Mouse (Mus musculus) ovary, postnatal 36 days (tissue): ENCODE data around the gene Batf2.
"Not testable (repeated sequence)": the region's sequence is repeated elsewhere in the genome, so short reads cannot be mapped to it uniquely, and the experiment has no call there.

Experiments used
- DNase-seq: peaks from one replicate; pipeline ENCODE4 v3.0.0; 2022; ENCODE audit warnings: low spot score, mixed read lengths

Batf2 gene

DNA sequence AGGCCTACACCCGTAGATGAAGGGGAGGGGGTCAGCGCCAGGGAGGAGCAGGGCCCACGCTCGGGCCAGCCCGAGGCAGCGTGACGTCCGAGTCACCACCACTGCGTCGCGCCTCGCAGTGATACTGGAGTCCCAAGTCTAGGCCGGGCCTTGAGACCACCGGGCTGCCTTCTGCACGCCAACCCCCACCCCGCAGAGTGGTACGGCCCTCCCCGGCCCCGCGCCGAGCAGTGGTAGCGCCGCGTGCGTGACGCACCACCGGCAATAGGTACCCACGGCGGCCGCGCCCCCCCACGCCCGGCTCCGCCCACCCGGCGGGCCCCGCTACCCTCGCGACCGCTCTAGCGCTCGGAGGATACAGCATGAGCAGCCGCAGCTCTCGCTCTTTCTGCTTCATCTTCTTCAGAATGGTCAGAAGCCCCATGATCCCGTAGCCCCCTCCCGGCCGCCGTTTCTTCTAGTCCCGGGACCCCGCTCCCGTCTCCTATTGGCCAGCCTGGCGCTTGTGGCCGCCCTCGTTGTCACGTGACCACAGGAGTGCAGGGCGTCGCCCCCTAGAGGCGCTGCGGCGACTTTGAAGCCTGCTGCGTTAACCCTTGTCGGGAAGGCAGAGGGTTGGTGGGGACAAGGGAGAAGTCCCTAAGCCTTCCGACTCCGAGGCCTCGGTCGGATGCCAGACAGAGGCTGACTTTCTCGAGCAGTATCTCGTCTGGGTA lies at the start of gene Batf2:
Gene Batf2, plus strand, starts transcription at position 306 of the 716 bp plus-strand sequence.
- DNase-seq = peak; percentile 89

DNA sequence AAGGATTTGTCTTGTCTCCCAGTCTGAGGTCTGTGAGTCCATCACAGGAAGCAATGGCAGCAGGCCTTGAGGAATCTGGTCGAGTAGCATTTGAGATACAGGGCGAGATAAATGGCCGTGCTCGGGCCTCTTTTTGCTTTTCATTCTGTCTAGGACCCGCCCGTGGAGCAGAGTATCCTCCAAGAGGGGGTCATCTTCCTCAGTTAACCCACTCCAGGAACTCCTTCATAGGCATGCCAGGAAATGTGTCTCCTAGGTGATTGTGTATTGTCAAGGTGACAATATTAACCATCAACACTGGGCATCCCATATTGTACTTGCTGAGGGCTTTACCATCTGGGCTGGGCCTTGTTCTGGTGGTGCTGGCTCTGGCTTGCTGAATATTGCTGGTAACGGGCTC lies 46.7 kb upstream of the Batf2 start, which contains the start of gene AC131692.1:
Gene AC131692.1, plus strand, starts transcription at position 301 of the 400 bp plus-strand sequence.
- DNase-seq = no peak

DNA sequence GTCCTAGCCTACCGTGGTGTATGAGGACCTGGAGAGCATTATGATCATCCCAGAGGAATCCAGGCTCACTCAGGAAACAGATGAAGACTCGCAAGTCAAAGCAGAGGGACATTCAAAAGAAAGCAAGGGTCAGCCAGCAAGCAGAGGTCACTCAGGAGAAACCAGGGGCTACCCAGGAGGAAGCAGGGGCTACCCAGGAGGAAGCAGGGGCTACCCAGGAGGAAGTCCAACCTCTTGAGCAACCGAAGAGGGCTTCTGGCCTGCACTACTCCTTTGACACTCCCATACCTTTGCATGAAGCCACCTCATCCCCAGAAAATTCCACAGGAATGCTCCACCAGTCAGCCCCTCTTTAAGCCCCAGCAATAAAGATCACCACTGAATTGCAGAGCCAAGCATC lies 42.9 kb upstream of the Batf2 start:
- no peak for DNase-seq

DNA sequence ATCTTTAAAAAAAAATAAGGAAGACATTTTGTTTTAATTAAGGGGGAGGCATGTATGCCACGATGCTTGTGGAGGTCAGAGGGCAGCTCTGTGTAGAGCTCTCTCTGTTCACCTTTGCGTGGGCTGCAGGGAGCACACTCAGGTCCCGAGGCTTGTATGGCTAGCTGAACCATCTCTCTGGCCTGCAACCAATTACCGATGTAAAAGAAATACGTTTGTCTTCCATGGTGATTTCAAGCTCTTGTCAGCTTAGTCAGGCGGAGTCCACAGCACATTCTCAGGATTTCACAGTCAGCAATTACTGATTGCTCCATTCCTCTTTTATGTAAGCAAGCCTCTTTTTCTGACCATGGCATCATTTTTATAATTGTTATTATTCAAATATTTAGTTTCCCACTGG lies 39.6 kb upstream of the Batf2 start:
- no peak for DNase-seq

DNA sequence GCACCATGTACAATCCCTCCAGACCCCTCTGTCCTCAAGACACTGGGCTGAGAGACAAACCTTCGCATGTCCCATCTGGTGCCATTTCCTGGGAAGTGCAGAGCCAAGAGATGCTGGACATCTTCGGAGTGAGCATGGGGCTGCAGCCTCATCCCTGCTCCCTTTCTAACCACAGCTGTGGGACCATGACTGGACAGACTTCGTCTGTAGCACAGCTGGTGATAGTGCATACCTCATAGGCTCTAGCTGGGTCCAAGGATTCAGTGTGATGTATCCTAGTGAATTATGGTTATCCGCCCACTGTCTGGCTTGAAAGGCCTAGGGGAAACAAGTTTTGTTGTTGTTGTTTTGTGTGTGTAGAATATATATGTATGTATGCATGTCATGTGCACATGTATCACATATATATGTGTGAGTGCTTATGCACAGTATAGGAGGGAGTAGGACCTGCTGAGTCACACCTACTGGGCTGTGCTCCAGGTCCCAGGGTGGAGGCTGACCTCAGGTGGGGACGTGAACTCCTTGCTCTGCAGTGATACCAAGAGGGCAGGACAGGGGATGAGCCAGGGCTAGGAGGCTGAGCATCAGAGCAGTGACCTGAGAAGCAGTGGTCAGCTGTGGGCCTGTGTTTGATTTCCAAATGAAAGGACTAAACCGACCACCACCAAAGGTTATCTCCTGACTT lies 38.5 kb upstream of the Batf2 start:
- no peak for DNase-seq

DNA sequence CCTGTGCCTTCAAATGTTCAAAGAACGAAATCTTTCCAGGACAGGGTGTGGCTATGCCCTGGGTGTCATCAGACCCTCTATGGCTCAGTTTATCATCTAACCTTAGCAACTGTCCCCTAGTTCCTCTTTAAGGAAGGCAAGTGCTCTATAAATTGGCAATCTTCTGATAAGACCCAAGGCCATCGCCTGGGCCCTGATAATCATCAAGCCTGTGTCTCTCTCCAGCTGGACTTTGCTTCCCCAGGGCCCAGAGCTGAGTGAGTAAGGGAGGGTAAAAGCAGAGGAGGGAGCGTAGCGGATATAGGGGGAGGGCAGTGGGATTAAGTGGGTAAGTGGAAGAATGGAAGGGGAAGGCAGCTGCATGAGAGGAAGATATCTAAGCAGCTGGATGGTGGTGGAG lies 36.3 kb upstream of the Batf2 start:
- no peak for DNase-seq

DNA sequence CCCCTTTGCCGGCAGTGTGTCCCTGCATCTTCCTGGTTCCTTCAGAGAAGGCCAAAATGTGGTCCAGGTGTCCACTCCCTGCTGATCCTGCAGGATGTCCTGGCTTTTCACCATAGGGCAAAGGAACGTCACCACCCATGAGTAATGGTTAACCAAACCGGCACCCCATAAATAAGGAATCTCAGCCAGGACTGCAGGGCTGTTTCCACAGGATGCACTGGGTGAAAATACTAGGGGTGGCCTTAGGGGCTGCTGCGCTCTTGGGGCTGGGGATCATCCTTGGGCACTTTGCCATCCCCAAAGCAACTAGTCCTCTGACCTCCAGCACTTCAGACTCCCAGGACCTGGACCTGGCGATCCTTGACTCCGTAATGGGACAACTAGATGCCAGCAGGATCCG lies 35.2 kb upstream of the Batf2 start, which contains the start of gene Naaladl1:
Gene Naaladl1, plus strand, starts transcription at position 197 of the 400 bp plus-strand sequence.
- DNase-seq = no peak

DNA sequence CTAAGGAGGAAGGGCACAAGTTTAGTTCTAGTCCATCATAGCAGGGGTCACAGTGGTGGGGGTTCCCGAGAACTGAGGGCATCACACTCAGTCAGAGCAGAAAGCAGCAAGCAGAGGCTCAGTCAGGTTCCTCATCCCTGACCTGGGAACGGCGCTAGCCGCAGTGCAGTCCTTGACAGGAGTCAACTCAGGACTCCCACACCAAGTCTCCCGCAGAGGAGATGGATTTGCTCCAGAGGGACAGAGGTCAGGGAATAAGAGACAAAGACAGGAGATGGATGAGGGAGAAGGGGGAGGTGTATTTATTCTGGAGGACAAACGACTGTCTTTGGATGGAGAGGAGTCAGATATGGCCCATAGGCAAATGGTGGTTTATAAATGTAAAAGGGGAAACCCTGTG lies 27.7 kb upstream of the Batf2 start:
- DNase-seq = no peak

DNA sequence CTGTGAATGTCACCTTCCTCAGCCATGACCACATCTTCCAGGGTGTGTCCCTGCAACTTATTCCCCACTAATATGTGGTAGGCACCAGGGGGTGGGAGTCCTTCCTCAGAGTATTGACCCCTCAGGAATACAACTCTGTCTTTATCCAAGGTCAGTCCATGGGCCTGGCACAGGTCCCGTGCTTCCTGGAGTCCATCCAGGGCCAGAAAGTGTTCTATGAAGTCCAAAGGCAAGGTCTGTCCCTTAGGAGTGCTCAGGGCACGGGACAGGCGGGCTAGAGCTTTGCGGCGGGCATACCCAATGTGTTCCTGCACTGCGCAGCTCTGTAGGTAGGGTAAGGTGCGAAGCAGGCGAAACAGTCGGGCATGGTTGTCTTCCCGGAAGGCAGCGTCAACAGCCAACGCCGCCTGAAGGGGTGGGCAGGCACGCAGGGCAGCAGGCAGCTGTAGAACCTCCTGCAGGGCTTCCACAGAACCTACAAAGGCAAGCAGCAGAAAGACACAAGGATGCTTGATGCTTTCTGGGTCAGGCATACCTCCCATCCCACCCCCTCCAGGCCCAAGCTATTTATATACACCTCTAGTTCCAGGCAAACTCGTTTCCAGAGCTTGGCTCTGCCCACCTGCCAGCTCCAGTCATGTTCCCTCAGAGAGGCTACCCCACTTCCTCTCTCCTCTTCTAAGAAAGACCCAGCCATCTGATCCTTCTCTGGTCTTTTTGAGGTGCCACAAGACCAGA lies 24.5 kb upstream of the Batf2 start:
- no peak for DNase-seq

DNA sequence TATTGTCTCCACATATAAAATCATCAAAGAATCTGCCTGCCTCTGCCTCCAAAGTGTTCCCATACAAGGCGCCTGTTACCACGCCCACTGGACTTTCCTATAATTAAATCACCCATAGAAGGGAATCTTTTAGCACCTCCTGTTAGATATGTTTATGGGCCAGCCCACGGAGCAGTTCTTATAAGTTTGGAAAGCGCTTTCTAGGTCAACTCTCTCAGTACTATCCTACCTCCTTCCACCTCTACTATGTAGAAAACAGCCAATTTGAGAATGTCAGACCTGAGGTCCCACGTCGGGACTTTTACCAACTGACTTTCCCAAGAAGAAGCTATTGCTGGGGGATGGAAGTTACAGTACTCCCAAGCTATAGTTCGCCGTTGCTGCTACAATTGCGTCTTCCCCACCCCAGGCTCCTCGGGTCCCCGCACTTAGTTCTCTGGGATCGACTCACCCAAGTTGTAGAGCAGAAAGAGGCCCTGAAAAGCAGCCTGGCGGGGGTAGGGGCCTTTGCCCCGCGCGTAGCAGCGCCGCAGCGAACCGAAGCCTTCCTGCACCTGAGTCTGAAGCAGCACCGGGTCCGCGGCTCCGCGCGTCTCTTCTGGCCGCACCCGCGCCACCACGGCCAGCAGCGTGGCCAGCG lies 23.3 kb upstream of the Batf2 start:
- DNase-seq = no peak

DNA sequence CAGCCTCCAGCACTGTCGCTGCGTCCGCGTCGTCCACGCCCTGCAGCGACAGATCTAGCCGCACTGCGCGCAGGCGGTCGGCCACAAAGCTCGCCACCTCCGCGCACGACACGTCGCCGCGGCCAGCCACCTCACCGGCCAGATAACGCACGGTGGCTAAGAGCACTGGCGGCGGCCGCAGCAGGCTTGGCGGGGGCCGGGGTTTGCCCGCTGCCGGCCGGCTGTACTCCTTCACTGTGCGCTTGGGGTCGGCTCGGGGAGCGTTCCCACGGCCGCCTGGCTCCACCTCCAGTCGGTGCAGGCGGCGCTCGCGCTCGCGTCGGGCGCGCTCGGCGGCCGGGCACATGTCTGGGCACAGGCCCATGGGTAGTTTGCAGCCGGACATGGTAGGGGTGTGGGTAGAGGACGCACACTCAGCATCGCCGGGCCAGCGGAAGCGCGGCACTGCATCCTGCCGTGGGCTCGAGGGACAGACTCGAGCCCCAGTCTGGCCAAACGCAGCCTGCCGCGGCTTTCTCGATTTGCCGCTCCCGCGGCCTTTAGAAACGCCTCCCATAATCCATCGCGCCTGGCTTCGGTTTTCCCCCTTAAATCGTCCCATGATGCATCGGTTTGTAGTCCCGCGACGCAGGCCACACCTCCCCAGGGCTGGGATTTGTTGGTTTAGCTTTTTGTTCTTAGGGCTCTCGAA lies 22.7 kb upstream of the Batf2 start, which contains the start of gene Sac3d1:
Gene Sac3d1, minus strand, starts transcription at position 665 of the 691 bp plus-strand sequence.
- peak; percentile 85 for DNase-seq

DNA sequence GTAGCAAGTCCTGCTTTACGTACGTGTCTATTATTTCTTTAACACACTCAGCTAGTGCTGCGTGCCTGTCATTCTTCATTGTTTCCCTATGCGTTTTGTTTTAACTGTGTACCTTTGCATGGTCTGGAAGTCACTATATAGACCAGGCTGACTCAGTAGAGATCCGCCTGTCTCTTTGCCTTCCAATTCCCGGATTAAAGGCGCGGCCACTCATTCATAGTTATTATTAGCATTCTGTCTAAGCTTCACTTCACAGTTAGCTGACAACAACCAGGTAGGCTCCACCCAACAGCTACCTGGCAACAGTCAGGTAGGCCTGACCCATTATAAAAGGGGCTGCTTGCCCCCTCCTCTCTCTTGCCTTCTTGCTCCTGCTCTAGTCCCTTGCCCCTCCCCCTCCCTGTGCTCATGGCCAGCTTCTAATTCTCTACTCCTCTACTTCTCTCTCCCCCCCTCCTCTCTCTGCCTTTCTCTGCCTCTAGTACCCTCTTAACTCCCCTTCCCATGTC lies 22.1 kb upstream of the Batf2 start:
- no peak for DNase-seq

DNA sequence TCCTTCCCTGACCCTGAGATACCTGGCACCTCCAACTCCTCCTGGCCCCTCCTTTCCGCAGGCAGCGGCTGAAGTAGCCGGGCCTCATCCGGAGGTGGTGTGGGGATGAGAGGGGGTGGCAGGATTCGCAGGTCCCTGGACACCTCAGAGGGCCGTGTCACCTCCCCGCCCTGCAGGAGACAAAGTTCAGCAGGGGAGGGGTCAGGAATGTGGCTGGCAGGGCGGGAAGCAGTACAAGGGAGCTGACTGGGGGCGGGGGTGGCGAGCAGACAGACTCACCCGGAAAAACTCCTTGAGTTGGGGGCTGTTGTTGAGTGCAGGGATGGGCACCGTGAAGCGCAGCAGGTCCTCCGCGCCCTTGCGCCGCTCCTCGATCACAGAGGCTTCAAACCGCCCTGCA lies 19.0 kb upstream of the Batf2 start:
- DNase-seq = no peak

DNA sequence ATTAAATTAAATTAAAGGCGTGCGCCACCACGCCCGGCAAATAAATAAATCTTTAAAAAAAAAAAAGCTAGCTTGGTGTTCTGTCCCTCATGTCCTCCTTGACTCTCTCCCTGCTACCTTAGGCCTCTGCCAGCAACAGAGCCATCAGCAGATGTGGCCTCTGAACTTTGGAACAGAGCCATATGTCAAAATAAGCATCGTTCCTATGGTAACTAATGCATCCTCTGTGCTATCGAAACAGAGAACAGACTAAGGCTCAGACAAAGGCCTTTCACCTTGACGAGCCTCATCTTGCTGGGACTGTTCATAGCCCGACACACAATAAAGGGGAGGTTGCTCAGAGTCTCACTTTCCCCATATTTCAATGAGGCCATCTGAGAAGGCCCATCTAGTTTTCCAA lies 17.5 kb upstream of the Batf2 start:
- DNase-seq = no peak

DNA sequence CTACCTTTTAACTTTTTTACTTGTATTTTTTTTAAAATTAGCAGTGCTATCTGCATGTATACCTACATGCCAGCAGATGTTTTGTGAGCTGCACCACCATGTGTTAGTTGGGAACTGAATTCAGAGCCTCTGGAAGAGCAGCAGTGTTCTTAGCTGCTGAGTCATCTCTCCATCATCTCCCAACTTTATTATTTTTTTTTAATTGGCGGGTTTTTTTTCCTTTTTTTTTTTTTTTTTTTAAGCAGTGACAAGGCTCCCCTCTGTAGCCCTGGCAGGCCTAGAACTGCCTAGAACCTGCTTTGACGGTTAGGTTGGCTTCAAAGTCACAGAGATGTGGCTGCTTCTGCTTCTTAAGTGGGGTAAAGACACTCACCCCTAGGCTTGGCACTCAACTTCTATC lies 15.9 kb upstream of the Batf2 start:
- DNase-seq = no peak

DNA sequence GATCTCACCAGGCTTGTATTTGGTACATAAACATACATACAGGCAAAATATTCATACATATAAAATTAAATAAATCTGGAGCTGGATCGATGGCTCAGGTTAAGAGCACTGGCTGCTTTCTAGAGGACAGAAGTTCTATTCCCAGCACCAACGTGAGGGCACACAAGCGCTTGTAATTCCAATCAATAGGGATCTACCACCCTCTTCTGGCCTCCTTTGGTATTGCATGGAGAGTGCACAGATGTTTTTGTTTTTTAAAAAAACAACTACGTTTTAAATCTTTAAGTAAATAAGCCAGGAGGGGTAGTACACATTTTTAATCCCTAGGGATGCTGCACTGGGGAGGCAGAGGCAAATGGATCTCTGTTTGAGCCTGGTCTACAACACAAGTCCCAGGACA lies 14.5 kb upstream of the Batf2 start:
- DNase-seq = no peak

DNA sequence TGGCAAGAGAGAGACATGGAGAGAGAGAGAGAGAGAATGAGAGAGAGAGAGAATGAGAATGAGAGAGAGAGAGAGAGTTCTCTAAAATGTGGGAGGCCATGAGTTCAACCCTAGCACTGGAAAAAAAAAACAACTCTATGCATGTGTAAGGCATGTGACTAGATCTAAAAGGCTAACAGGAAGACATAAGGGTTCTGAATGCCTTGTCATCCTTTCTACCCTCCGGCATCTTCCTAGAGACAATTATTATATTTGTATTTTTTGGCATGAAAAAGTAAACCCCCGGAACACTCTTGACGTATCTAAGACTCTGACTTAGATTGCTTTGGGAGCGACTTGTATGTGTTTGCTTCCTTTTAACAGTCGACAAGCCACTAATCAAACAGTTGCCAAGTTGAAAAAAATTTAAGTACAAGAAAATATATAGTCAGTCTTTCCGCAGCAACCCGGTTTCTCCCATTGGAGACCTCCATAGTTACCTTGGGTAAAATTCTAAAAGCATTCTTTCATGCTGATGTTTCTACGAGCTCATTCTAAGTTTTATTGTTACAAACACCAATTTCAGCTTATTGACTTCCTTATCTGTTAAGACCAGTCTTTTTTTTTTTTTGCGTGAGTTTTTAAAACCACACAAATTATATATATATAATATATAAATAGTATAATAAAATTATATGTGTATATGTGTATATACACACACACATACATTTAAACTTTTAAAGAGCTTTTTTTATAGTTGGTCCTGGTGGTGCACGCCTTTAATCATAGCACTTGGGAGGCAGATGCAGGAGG lies 13.8 kb upstream of the Batf2 start:
- no peak for DNase-seq

DNA sequence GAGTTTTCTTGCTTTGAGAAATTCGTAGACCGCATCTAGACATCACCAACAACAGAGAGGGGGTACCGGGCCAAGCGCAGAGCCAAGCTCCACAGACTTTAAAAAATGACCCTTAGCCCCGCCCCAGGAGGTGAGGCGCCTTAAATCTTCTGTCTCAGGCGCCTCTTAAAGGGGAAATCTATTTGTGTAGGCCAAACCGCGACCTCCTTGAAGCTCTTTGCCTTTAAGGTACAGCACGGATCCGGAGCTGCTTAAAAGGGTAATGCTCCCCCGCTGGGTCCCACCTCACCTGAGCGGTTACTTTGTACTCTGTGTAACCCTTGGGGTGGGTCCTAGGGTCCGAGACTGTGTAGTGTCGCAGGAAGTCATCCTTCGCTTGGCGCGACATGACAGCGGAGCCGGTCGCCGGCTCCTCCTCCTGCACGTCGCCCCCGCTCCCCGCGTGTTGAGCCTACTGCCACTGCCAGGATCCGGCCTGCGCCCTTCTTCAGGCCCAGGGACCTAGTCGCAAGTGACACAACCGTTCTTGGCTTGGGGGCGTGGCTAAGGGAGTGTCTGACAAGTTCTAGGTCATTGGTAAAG lies 12.9 kb upstream of the Batf2 start, which contains the start of gene Snx15:
Gene Snx15, minus strand, starts transcription at position 545 of the 582 bp plus-strand sequence.
- peak; percentile 90 for DNase-seq

DNA sequence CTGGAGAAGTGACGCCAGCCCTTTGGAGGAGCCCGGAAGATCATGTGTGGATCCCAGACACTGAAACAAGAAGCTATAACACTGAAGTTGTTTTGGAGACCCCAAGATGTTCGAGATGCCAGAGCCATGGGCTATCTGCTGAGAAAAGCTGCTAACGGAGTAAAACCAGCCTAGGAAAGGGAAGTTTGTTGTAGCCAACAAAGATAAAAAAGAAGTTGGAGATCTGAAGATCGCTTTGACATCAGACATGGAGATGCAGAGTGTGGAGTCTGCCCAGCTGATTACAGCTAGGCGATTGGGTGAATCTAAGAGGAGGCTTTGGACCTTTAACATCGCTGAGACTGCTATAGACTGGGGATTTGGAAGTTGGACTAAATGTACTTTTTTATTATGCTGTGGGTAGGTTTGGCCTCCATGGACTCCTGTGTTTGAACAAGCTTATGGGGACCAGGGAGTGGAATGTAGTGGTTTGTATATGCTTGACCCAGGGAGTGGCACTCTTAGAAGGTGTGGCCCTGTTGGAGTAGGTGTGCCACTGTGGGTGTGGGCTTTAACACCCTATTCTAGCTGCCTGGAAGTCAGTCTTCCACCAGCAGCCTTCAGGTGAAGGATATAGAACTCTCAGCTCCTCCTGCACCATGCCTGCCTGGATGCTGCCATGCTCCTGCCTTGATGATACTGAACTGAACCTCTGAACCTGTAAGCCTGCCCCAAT lies 10.2 kb upstream of the Batf2 start:
- not testable (repeated sequence) for DNase-seq
